Mouse (Mus musculus): Measurements from ENCODE around the gene Tesc.

Gene Tesc

GRCm38 (mm10) chr5:118017527-118017926 lies 10.0 kb upstream of the Tesc start:
- DNase-seq, result no peak

GRCm38 (mm10) chr5:118019905-118020304 lies 7.6 kb upstream of the Tesc start:
- no peak for DNase-seq

GRCm38 (mm10) chr5:118023053-118023452 lies 4.5 kb upstream of the Tesc start:
- no peak for DNase-seq

GRCm38 (mm10) chr5:118025880-118026279 lies 1.7 kb upstream of the Tesc start:
- DNase-seq, result no peak

GRCm38 (mm10) chr5:118026343-118026742 lies 1.2 kb upstream of the Tesc start:
- DNase-seq, result no peak

GRCm38 (mm10) chr5:118027101-118027697 lies 344 bp upstream of the Tesc start:
- no peak for DNase-seq

GRCm38 (mm10) chr5:118028191-118029034 lies 870 bp downstream of the Tesc start:
- DNase-seq, result no peak

- DNase-seq, result no peak
These were observed 1.5 kb downstream of the Tesc start for GRCm38 (mm10) chr5:118029035-118029408.

GRCm38 (mm10) chr5:118029420-118029819 lies 1.9 kb downstream of the Tesc start:
- peak; percentile 34 for DNase-seq

- no peak for DNase-seq
These were observed 2.6 kb downstream of the Tesc start for GRCm38 (mm10) chr5:118030022-118030675.

- DNase-seq, result no peak
These were observed 3.5 kb downstream of the Tesc start for GRCm38 (mm10) chr5:118031059-118031458.

- no peak for DNase-seq
These were observed 4.0 kb downstream of the Tesc start for GRCm38 (mm10) chr5:118031508-118031907.

GRCm38 (mm10) chr5:118033328-118033727 lies 5.8 kb downstream of the Tesc start:
- no peak for DNase-seq

GRCm38 (mm10) chr5:118033740-118034139 lies 6.2 kb downstream of the Tesc start:
- DNase-seq, result no peak

- DNase-seq, result no peak
These were observed 7.1 kb downstream of the Tesc start for GRCm38 (mm10) chr5:118034632-118035031.

- DNase-seq, result no peak
These were observed 8.2 kb downstream of the Tesc start for GRCm38 (mm10) chr5:118035786-118036185.

- DNase-seq, result no peak
These were observed 9.6 kb downstream of the Tesc start for GRCm38 (mm10) chr5:118036888-118037797.

GRCm38 (mm10) chr5:118037798-118038484 lies 10.4 kb downstream of the Tesc start:
- no peak for DNase-seq

GRCm38 (mm10) chr5:118039241-118039668 lies 11.7 kb downstream of the Tesc start:
- no peak for DNase-seq

GRCm38 (mm10) chr5:118042599-118042998 lies 15.1 kb downstream of the Tesc start:
- DNase-seq, result no peak

- DNase-seq, result no peak
These were observed 16.2 kb downstream of the Tesc start for GRCm38 (mm10) chr5:118043761-118044160.

GRCm38 (mm10) chr5:118044907-118045306 lies 17.4 kb downstream of the Tesc start:
- DNase-seq, result peak; percentile 40
